Mouse (Mus musculus): ENCODE measurements at regions not wholly inside any gene's neighbourhood (a gene's known extent, or its start where the extent isn't known, plus 50 kb on each side); places are given as distances from the start of the nearest gene placed in this dataset.

DNA sequence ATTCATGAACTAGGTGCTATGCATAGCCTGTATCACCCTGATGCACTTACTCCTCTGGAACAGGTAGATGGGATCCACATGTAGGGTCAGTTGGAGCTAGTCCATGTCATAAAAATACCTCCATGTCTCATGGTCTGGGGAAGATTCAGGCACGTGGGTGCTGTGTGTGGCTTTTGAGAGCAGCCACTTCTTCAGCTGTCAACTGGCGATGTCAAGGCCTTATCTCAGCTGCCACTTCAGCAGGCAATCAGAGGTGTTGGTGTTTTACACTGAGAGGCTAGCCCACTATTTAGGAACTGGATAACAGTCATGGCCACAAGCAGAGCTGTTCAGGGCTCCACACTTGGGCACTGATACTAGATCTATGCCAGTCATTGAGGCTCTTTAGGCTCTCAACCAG, 1912.0 kb upstream of the Lrrc6 start:
- H3K9me3 ChIP-seq (replicated peaks; ENCODE audit: insufficient read depth, low read length), result no peaks in the 10 kb centered on the region
- TF ChIP-seq CTCF (IDR thresholded peaks at IDR 0.05 in 2 of 3, conservative IDR thresholded peaks at IDR 0.05 in 1 of 3; ENCODE audit: control insufficient read depth in 1 of 3, insufficient read depth in 1 of 3, low read depth in 2 of 3, low read length in 3 of 3, poor library complexity in 1 of 3, severe bottlenecking in 1 of 3), result no peak
- TF ChIP-seq RAD21 (IDR thresholded peaks at IDR 0.05; ENCODE audit: low read depth, low read length), result no peak
- TF ChIP-seq MYC (IDR thresholded peaks at IDR 0.05; ENCODE audit: low read depth, low read length), result no peak
- TF ChIP-seq ELF1 (IDR thresholded peaks at IDR 0.05; ENCODE audit: low read depth, low read length), result no peak
- TF ChIP-seq JUND (IDR thresholded peaks at IDR 0.05; ENCODE audit: low read depth, low read length), result no peak
- TF ChIP-seq TCF12 (IDR thresholded peaks at IDR 0.05; ENCODE audit: low read depth, low read length), result no peak
- no peak for TF ChIP-seq ZNF384 (IDR thresholded peaks at IDR 0.05; ENCODE audit: low read depth, low read length)
- no peak for TF ChIP-seq POLR2AphosphoS5 (IDR thresholded peaks at IDR 0.05; ENCODE audit: borderline replicate concordance, low read depth, low read length)
- no peak for TF ChIP-seq CHD1 (IDR thresholded peaks at IDR 0.05; ENCODE audit: low read depth, low read length)
- no peak for TF ChIP-seq MXI1 (IDR thresholded peaks at IDR 0.05; ENCODE audit: low read depth, low read length)
- no peak for TF ChIP-seq NELFE (IDR thresholded peaks at IDR 0.05; ENCODE audit: low read depth, low read length)
- TF ChIP-seq POLR2A (IDR thresholded peaks at IDR 0.05; ENCODE audit: control insufficient read depth in 1 of 2, insufficient read depth in 1 of 2, low read depth in 1 of 2, low read length in 2 of 2, poor library complexity in 1 of 2), result no peak
- H3K9ac ChIP-seq (ENCODE audit: control insufficient read depth, low read depth, low read length, poor library complexity, severe bottlenecking), result no peak overlapping the region
- H3K79me2 ChIP-seq (ENCODE audit: control insufficient read depth, insufficient read depth, low read length, poor library complexity), result no peaks in the 10 kb centered on the region
- H3K36me3 ChIP-seq (ENCODE audit: control insufficient read depth in 1 of 2, insufficient read depth in 2 of 2, low read length in 2 of 2), result no peaks in the 10 kb centered on the region
- H3K4me1 ChIP-seq (ENCODE audit: control insufficient read depth in 1 of 2, insufficient read depth in 2 of 2, low read length in 2 of 2), result no peaks in the 10 kb centered on the region
- no peak overlapping the region for H3K4me3 ChIP-seq (ENCODE audit: control insufficient read depth in 1 of 2, insufficient read depth in 1 of 2, low read depth in 2 of 2, low read length in 2 of 2)
- no peak for DNase-seq (ENCODE audit: low read depth, low spot score)
- H3K27ac ChIP-seq (ENCODE audit: control insufficient read depth, low read depth, low read length), result no peak overlapping the region
- no peaks in the 10 kb centered on the region for H3K27me3 ChIP-seq (ENCODE audit: control insufficient read depth in 1 of 2, insufficient read depth in 2 of 2, low read length in 2 of 2)

- Histone ChIP-seq H3K36me3 (ENCODE audit: control insufficient read depth in 1 of 2, insufficient read depth in 2 of 2, low read length in 2 of 2) (no peaks in the 10 kb centered on the region), H3K9ac (ENCODE audit: control insufficient read depth, low read depth, low read length, poor library complexity, severe bottlenecking) (no peak overlapping the region), H3K4me3 (ENCODE audit: control insufficient read depth in 1 of 2, insufficient read depth in 1 of 2, low read depth in 2 of 2, low read length in 2 of 2) (no peak overlapping the region), H3K4me1 (ENCODE audit: control insufficient read depth in 1 of 2, insufficient read depth in 2 of 2, low read length in 2 of 2) (no peaks in the 10 kb centered on the region), H3K79me2 (ENCODE audit: control insufficient read depth, insufficient read depth, low read length, poor library complexity) (no peaks in the 10 kb centered on the region), H3K9me3 (replicated peaks; ENCODE audit: insufficient read depth, low read length) (no peaks in the 10 kb centered on the region), H3K27ac (ENCODE audit: control insufficient read depth, low read depth, low read length) (no peak overlapping the region), H3K27me3 (ENCODE audit: control insufficient read depth in 1 of 2, insufficient read depth in 2 of 2, low read length in 2 of 2) (no peaks in the 10 kb centered on the region)
- no peak for DNase-seq (ENCODE audit: low read depth, low spot score)
- no peak for TF ChIP-seq POLR2A (IDR thresholded peaks at IDR 0.05; ENCODE audit: control insufficient read depth in 1 of 2, insufficient read depth in 1 of 2, low read depth in 1 of 2, low read length in 2 of 2, poor library complexity in 1 of 2)
- TF ChIP-seq ZKSCAN1 (IDR thresholded peaks at IDR 0.05; ENCODE audit: low read depth, low read length), result no peak
- no peak for TF ChIP-seq MEF2A (IDR thresholded peaks at IDR 0.05; ENCODE audit: extremely low read depth, insufficient replicate concordance, low read depth, low read length, poor library complexity, severe bottlenecking)
- no peak for TF ChIP-seq POLR2AphosphoS5 (IDR thresholded peaks at IDR 0.05; ENCODE audit: borderline replicate concordance, low read depth, low read length)
- no peak for TF ChIP-seq RCOR1 (IDR thresholded peaks at IDR 0.05; ENCODE audit: low read depth, low read length)
- TF ChIP-seq ZC3H11A (IDR thresholded peaks at IDR 0.05; ENCODE audit: low read depth, low read length), result no peak
- no peak for TF ChIP-seq EP300 (IDR thresholded peaks at IDR 0.05; ENCODE audit: low read depth in 1 of 2, low read length in 2 of 2)
- no peak for TF ChIP-seq ETS1 (IDR thresholded peaks at IDR 0.05; ENCODE audit: low read depth, low read length)
- TF ChIP-seq ZMIZ1 (IDR thresholded peaks at IDR 0.05; ENCODE audit: low read depth, low read length), result no peak
- TF ChIP-seq SIN3A (IDR thresholded peaks at IDR 0.05; ENCODE audit: low read length), result no peak
- TF ChIP-seq CTCF (IDR thresholded peaks at IDR 0.05 in 2 of 3, conservative IDR thresholded peaks at IDR 0.05 in 1 of 3; ENCODE audit: control insufficient read depth in 1 of 3, insufficient read depth in 1 of 3, low read depth in 2 of 3, low read length in 3 of 3, poor library complexity in 1 of 3, severe bottlenecking in 1 of 3), result no peak
Observed at GRCm38 (mm10) chr15:68412156-68412555, 1911.4 kb upstream of the Lrrc6 start.

Data from MEL (cell line).